ENCODE assay signal across 1 mouse cellular context in genomic region chr4:116057559-116057958, GRCm38 (mm10).
TF ChIP-seq lines count a peak whose summit lies in the region.

No protein-coding gene starts in this region.

TF ChIP-seq in MEL, 35 proteins besides CTCF, POLR2A, EP300 and RAD21:
- TF ChIP-seq SMC3 (IDR thresholded peaks at IDR 0.05; ENCODE audit: low read depth, low read length) (peak; percentile 13; the same call in 1 of the 2 replicates), HCFC1 (IDR thresholded peaks at IDR 0.05; ENCODE audit: low read depth, low read length) (no peak), MYC (IDR thresholded peaks at IDR 0.05; ENCODE audit: low read depth, low read length) (peak; percentile 40; the same call in 1 of the 2 replicates)
